Mouse (Mus musculus): ENCODE measurements around the gene Phlpp1.

Phlpp1 gene

GRCm38 (mm10) chr1:106168001-106168400 is 3.6 kb upstream of the Phlpp1 start:
- DNase-seq: no peak

GRCm38 (mm10) chr1:106168801-106169200 is 2.8 kb upstream of the Phlpp1 start:
- DNase-seq: no peak

GRCm38 (mm10) chr1:106169741-106170265 is 1.7 kb upstream of the Phlpp1 start:
- DNase-seq: no peak

- peak; percentile 65 for DNase-seq
These were observed 864 bp downstream of the Phlpp1 start for GRCm38 (mm10) chr1:106172301-106172930.

- DNase-seq: peak; percentile 64
These were observed 1.4 kb downstream of the Phlpp1 start for GRCm38 (mm10) chr1:106172931-106173371.

- no peak for DNase-seq
These were observed 2.1 kb downstream of the Phlpp1 start for GRCm38 (mm10) chr1:106173621-106174156.

- no peak for DNase-seq
These were observed 3.0 kb downstream of the Phlpp1 start for GRCm38 (mm10) chr1:106174598-106174997.

GRCm38 (mm10) chr1:106175360-106175759 is 3.8 kb downstream of the Phlpp1 start:
- DNase-seq: no peak

GRCm38 (mm10) chr1:106176791-106177190 is 5.2 kb downstream of the Phlpp1 start:
- DNase-seq: no peak

- no peak for DNase-seq
These were observed 6.6 kb downstream of the Phlpp1 start for GRCm38 (mm10) chr1:106177868-106178790.

- no peak for DNase-seq
These were observed 12.1 kb downstream of the Phlpp1 start for GRCm38 (mm10) chr1:106183701-106184100.

GRCm38 (mm10) chr1:106184780-106185460 is 13.4 kb downstream of the Phlpp1 start:
- DNase-seq: no peak

GRCm38 (mm10) chr1:106185461-106185924 is 13.9 kb downstream of the Phlpp1 start:
- no peak for DNase-seq

GRCm38 (mm10) chr1:106186062-106186461 is 14.5 kb downstream of the Phlpp1 start:
- no peak for DNase-seq

- DNase-seq: no peak
These were observed 15.9 kb downstream of the Phlpp1 start for GRCm38 (mm10) chr1:106187480-106187879.

- DNase-seq: no peak
These were observed 17.2 kb downstream of the Phlpp1 start for GRCm38 (mm10) chr1:106188756-106189155.

- no peak for DNase-seq
These were observed 17.8 kb downstream of the Phlpp1 start for GRCm38 (mm10) chr1:106189311-106189710.

- DNase-seq: no peak
These were observed 19.1 kb downstream of the Phlpp1 start for GRCm38 (mm10) chr1:106190695-106191094.

- DNase-seq: no peak
These were observed 20.3 kb downstream of the Phlpp1 start for GRCm38 (mm10) chr1:106191885-106192284.

- DNase-seq: no peak
These were observed 21.4 kb downstream of the Phlpp1 start for GRCm38 (mm10) chr1:106192864-106193470.

- DNase-seq: no peak
These were observed 21.9 kb downstream of the Phlpp1 start for GRCm38 (mm10) chr1:106193487-106193886.

- DNase-seq: no peak
These were observed 22.7 kb downstream of the Phlpp1 start for GRCm38 (mm10) chr1:106194263-106194662.

All from thymus, postnatal 4 days (tissue).